Mouse (Mus musculus) common myeloid progenitor, adult 5-6 weeks (primary cell): ENCODE measurements at regions not wholly inside any gene's neighbourhood (a gene's known extent, or its start where the extent isn't known, plus 50 kb on each side); places are given as distances from the start of the nearest gene placed in this dataset.

Experiments
- ATAC-seq: replicated peaks from 2 replicates; pipeline ENCODE4 v1.8.0; 2016; ENCODE audit warnings: low read depth, mild to moderate bottlenecking, moderate TSS enrichment, inconsistent platforms; ENCODE audit not compliant: poor library complexity, severe bottlenecking

DNA sequence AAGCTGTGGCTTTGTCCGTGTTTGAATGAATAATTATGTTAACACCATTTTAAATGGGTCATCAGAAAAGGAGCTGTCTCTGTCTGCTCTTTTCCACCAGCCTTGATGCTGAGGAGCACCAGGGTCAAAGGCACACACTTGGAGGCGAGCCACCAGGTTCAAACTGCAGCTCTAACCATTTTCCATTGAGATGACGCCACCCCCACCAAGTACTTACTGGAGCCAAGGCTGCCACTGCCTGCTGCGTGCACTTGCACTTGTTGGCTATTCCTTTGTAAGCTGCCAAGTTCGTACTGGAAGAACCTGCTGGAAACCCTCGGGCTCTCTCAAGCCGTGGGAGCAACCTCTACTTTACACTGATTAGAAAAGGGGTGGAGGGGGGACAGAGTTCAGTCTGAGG lies 154.5 kb downstream of the H2al1j start:
- no peak for ATAC-seq

DNA sequence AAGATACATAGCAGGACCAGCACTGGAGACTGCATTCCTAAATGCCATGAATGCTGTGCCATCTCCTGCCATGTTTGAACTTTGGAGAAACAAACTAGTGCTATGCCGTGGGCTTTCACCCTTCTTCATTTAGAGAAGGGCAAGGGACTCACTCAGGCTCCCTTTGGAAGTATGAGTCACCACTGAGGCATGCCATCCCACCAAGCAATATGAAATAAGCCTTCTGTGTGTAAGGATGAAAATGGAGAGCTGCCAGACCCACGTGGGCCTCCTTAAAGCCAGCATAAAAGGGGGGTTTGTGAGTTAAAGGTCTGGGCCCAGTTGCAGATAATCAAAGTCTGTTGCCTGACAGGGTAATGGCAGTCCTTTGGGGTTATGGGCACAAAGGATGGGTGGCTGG lies 159.0 kb downstream of the H2al1j start:
- ATAC-seq, result no peak

DNA sequence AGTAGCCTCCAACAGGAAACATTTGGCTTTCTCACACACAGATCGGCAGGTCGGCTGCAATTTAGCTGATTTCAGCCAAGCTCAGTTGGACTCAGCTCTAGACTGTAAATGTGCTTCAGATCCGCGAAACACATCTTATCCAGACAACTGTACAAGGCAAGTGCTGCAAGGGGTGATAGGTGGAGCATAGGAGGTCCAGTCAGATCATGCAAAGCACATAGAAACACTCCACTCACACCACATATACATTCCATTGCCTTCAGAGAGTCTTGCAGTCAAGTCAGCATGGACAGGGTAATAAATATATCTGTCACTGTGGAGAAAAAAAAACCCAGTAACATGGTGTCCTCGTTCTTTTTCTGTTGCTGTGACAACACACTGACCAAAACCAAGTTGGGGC lies 160.3 kb downstream of the H2al1j start:
- no peak for ATAC-seq

DNA sequence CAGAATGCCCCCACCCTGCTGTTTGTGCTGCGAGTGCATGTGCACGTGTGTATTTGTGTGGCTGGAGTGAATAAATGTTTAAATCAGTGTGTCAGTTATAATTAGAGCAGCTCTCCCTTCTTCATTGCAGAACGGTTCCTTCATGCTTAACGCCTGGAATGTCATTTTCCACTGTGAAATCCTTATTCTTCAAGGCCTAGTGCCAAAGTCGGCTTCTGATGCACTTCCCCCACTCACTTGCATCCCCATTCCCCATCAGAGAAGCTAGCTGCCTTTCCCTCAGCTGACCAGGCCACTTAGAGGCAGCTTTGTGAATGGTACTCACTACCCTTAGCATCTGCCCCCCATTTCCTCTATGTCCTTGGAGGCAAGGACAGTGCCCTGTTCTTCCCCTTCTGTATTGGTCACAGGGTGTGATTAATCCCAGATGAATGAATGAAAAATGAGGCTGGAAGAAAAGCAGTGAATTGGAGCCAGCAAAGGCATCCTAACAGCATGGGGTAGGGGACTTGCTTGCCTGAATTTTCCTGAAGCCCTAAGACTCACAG lies 162.6 kb downstream of the H2al1j start:
- ATAC-seq, result no peak

DNA sequence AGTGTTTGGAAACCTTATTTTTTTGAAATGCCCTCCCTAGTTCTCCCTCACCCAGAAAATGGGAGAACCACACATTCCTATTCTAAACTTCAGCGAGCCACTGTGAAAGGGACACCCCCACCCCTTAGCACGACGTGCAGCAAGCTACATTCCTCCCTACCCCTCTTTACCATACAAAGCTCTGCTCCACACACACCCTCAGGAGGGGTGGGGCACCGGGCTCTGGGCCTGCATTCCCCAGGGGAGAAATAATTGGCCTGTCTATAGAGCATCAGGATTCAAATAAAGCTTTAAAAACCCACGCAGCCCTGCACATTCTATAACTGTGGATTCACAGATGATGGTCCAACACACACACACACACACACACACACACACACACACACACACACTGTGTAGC lies 163.6 kb downstream of the H2al1j start:
- no peak for ATAC-seq

DNA sequence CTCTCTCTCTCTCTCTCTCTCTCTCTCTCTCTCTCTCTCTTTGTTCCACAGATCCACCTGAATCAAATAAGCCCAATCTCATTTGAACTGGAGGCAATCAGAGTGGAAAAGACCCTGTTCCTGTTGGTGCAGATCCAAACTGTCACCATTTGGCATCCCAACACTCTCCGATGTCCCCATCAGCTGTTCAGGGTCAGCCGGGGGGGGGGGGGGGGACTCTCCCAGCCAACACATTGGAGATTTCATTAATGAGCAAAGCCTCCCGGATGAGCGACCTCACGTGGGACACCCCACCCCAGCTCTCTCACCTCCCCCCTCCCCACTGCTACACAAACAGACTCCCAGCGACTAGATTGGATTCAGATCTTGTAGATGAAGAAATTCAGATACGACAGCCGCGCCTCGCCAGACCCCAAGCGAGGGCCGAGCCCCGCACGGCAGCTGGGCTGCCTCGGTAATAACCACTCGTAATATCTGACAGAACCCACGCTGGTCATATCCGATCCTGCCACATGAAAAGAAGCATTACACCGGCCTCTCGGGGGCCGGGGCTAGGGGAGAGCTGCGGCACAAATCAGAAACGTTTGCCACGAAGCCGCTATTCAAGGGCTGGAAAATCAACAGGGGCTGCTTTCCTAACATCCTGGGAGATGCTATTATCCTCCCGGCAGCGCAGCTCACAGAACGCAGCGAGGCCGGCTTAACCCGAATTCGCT lies 164.2 kb downstream of the H2al1j start:
- ATAC-seq, result no peak

DNA sequence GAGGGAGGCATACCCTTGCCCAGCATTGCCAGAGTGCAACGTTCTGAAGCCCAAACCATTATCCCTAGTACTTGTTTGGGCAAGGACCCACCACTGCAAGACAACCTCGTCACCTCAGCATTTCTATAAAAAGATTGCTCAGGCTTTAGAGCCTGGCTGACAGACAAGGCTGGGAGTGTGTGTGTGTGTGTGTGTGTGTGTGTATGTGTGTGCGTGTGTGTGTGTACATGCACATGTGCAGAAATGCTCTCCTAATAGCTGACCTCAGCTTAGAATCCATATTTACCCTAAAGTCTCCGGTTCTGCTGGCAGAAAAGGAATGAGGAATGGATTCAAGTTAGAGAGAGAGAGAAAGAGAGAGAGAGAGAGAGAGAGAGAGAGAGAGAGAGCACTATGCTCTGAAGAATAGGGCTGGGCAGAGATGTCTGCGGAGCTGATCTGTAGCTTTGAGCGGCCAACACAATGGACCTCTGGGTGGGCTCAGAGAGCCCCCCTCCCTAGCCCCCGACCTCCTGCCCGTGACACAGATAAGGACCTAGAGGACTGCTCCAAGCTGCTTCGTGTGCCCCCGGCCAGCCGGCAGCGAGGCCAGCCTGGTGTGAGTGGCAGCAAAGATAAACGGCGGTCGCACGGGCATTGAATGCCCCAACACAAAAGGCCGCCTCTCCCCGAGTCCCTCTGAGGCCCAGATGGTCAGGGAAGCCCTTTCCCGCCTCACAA lies 166.1 kb downstream of the H2al1j start:
- ATAC-seq, result 0 out of 2 replicates have a peak, but pooled peaks have one; percentile 58

DNA sequence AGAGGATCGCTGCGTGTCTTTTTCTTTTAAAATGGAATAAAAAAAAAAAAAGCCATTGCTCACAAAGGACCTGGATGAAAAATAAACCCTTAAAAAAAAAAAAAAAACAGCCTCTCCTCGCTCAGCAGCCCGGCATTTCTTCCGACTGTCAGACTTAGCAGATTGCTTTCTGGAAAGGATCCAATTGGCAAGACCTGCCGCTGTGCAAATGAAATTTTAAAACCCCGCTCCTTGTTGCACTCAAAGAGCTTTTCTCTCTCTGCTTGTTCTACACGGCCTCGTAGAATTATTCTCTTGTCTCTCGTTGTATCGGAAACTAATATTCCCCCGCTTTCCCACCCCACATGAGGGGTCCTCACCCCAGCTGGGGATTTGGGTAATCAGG lies 166.6 kb downstream of the H2al1j start:
- ATAC-seq, result 0 out of 2 replicates have a peak, but pooled peaks have one; percentile 36

DNA sequence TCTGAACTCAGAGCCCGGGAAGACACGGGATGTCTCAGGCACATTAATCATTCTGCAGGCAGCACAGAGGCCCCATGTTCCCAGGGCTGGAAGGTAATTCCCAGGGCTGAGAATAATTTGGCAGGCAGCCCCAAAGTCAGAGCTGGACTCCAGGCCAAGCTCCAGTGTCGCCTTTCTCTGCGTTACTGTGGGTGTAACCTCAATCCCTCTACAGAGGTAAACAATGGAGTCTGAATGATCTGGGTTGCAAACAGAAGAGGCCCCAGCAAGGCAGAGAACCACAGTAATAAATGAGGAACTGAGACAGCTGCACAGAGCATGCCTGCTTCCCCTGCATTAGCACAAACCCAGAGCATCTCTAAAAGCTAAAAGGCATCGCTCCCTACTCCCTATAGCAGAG lies 184.8 kb downstream of the H2al1j start:
- ATAC-seq, result peak; percentile 74

DNA sequence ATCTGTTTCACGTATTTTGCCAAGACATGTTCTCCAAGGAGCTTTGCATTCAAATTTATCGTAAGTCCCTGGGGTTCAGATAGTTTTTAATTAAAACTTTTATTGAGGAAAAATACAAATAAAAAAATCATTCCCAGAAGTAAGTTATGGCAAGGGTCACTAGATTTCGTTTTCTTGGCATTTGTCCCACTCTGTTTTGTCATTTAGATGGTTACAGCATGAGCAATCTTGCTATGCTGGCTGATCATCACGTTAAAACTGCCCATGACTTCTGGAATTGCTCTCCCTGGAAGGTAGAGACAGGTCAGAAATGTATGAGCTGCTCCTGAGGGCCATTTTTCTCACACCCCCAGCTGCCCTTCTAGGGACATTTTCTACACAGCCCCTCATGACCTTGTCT lies 185.3 kb downstream of the H2al1j start:
- no peak for ATAC-seq

DNA sequence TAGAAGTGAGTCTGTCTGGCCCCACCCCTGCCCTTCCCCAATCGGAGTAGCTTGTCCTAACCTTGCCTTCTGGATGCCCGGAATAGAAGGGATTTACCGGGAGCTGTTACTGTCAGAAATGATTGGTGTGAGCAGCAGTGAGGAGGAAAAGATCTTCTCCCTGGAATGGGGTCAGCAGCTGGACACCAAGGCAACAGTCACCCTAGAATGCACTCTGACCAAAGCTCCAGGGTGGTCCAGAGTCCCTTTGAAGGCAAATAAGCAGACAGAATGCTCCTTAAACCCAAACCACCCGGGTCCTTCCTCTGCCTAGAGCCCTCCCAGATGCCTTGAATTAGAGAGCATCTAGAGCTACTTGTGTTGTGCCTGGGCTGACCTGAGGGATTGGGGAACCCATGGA lies 196.2 kb downstream of the H2al1j start:
- ATAC-seq, result no peak

DNA sequence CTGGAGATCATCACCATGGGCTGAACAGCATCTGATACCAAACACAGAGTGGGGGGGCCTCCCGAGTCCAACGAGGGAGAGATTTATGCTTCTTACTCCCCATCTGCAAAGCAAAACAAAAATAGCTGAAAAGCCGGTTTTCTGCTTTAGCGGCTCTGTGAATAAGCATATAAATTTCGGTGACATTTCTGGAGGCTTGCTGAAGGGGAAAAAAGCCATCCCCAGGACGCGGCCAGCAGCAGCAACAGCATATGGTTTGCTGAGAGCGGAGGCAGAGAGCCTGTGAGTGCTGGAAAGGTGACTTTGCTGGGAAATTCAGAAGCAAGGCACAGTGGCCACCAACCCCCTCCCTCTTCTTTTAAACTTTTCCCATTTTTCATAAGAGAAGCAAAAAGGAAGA lies 197.7 kb downstream of the H2al1j start:
- ATAC-seq, result no peak

DNA sequence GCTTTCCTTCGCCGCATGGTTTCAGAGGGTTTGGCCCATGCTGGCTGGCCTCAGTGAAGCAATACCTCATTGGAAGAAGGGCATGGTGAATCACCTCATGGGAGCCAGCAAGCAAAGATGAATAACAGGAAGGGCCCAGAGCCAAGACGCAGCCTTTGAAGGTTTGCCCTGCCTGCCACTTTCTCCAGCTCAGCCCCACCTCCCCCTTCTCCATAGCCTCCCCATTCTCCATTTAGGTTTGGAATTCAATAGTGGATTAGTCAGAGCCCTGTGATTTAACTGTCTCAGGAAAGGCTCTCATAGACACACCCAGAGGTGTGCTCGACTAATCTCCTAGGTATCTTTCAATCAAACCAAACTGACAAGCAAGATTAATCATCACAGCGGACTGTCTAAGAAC lies 201.0 kb downstream of the H2al1j start:
- no peak for ATAC-seq

DNA sequence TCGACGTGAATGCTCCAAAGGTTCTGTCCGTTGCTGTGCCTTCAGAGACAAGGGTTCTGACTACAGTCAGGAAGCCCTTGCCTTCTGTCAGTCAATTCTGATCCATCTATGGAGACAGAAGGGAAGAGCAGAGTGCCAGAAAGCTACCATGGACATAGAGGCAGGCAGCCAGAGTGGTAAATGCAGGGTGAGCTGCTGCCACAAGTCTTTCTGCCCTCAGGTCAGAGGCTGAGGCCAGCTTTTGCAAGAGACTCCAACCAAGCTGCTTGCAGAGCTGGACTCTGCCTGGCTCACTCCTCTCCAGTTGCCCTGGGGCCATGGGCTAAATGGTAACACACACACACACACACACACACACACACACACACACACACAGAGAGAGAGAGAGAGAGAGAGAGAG lies 201.6 kb downstream of the H2al1j start:
- ATAC-seq, result no peak

DNA sequence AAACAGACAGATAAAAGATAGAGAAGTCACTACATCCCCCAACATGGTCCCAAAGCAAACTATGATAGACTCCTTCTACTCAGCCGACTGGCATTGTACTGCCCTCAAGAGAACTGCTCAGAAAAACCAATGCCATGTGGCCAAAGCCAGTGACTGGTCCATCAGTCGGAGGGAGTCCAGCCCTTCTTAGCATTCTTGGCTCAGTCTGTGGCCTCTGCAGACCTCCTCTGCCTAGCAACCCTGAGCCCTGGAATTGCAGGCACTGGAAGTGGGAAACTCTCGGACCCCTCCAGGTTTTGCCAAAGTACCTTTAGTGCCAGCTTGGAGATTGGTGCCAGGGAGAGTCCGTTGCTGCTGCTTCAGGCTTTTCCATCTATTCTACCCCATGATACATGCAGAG lies 205.2 kb downstream of the H2al1j start:
- no peak for ATAC-seq

DNA sequence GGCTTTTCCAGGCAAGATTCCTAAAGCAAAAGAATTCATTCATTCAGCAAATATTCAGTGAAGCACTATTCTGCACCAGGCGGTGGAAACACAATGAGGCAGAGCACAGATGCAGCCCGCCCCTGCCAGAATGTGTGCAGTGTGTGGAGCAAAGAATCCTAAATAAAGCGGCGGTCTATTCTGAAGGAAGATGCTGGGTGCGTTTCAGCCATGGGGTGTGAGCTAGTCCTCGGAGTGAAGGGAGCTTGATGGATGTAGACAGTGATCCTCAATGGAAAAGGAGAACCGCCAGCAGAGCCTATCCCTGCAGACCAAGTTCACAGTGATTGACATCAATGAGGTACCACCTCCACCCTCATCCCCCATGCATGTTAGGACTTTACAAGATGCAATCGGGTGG lies 206.2 kb downstream of the H2al1j start:
- ATAC-seq, result no peak

DNA sequence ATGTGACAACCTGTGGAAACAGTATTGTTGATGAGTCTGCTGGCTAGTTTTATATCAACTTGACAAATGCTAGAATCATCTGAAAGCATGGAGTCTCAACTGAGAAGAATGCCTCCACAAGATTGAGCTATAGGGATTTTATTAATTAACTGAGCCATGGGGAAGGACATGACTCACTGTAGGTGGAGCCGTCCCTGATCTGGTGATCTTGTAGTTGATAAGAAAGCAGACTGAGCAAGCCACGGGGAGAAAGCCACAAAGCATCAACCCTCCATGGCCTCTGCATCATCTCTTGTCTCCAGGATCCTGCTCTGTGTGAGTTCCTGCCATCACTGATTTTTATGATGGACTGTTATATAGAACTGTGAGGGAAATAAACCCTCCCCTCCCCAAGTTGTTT lies 213.4 kb downstream of the H2al1j start:
- no peak for ATAC-seq

DNA sequence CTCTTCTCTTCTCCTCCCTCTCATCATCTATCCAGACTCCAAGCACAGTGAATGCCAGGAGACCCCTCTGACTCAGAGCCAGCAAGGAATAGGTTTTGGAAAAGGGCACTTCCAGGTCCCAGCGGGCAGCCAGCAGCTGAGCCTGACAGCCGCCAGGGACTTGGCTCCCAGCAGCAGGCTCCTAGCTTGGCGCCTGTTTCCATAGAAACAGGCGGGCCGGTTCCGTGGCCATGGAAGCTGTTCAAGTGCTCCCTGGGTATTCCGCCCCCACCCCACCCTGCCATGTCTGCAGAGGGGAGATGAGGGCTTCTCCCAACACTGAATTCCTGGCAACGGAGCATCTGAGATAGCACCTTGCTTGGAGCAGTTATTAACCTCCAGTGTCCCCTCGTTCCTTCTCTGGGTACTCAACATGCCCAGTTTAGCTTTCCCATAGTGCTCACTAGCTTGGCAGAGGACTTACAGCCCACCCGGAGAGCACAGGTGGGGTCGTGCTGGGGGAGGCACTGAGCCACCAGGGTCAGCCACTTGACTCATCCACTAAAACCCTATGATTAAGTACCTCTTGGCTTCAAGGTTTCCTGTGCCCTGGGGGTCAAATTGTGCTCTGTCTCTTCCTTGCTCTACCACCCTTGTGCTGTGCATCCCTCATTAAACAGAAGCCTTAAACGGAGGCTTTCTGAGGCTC lies 222.7 kb downstream of the H2al1j start:
- no peak for ATAC-seq

DNA sequence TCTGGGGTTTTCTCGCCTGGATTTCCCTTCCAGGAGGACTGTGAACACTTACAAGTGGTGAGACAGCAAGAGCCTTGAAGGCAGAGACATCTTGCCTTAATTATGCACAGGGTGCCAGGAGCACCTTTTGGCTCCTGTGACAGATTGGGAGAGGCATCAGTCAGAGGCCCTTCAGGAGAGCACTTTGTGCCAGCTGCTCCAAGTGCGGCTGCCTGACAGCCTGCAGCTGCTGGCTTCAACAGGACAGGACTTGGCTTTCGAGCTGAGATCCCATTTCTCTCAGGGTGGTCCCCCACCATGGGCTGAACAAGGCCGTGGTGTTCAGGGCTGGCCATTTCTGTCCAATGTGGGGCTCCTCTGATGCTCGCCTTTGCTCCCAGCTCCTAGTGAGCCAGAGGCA lies 224.6 kb downstream of the H2al1j start:
- no peak for ATAC-seq

DNA sequence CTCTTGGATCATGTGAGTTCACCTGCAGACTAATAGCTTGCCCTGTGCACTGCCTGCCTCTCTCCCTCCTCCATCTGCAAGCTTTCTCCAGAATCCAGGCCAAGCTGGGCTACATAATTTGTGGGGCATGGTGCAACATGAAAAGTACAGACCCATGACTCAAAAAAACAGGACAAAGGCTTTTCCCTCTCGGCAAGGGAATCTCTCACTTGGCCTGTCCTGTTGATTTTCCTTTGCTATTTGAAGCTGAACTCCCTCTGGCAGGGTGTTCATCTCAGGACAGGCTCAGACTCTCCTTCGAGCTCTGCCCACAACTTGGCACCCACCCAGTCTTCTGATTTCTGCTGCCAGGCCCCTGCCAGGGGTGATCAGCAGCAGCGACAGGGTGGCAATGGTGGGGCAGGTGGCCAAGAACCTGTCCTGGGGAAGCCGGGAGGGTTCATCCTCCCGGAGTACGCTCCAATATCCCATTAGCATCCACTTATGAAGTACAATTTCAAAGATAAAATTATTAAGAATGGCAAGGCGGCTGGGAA lies 227.5 kb downstream of the H2al1j start:
- ATAC-seq, result no peak

DNA sequence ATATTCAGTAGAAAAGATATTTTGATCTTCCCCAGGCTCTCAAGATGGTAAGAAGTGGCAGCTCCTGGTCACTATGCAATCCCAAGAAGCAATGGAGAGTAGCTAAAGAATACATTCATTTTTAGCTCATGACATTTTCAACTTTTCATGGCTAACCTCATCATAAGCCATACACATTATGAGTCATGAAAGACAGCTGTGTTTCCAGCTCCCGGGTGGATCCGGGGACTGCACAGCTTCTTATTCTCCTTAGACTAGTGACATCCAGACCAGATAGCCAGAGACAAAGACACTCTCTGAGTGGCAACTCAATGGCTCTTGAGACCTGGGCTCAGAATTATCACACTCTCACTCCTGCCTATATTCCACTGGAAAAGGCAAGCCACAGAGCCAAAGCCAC lies 230.6 kb downstream of the H2al1j start:
- no peak for ATAC-seq
